In the genomic region with DNA sequence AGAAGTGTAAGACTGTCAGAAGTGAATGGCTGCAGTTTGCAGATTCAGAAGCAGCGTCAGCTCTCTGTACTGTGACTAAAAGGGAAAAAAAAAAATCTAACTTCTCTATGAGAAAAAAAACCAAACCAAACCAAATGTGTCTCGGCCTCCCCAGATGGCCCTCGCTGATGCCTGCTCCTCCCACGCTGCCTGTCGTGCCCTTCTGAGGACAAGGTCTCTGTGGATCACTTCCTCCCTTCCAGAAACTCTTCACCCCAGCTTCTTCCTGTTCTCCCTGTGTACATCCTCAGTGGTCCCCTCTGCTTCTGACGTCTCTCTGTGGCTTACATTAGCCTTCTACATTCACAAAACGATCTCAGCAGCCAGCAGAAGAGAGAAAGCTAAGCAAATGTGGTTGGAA, we compare ENCODE assay signal across 26 mouse cellular contexts. TPM values are rescaled to one million over a fixed set of nuclear protein-coding genes. Genes with fewer than 3 reads are reported as not detected.
DNase-seq lines count a peak whose midpoint lies in the region; ATAC-seq lines count a peak whose summit lies in the region.
"Had no signal": no experiment of that assay in that cellular context is flagged by ENCODE, and none has a peak within 500 bp of the region (broad histone marks: within the 10 kb centered on the region; RNA-seq: fewer than 3 reads in every experiment).

No protein-coding gene starts in this region.

- no peaks in the 10 kb centered on the region for H3K36me3 ChIP-seq in kidney, embryonic 15.5 days
- H3K36me3 ChIP-seq: forebrain, embryonic 10.5 days; heart, embryonic 15.5 days; hindbrain, embryonic 10.5 days had no signal

- H3K4me2 ChIP-seq in kidney, embryonic 15.5 days, result no peak overlapping the region
- H3K4me2 ChIP-seq: heart, embryonic 11.5 days; heart, embryonic 15.5 days; hindbrain, embryonic 13.5 days had no signal

- no peaks in the 10 kb centered on the region for H3K27me3 ChIP-seq in kidney, embryonic 15.5 days
- H3K27me3 ChIP-seq: heart, embryonic 15.5 days; hindbrain, embryonic 13.5 days had no signal

- peak; percentile 62 for ATAC-seq in frontal cortex, adult (ENCODE audit: low TSS enrichment)
- ATAC-seq in kidney, embryonic 15.5 days (replicated peaks; ENCODE audit: low FRiP score), result no peak
- ATAC-seq: activated CD4-positive, CD25-positive, alpha-beta regulatory T cell, adult 4 months; forebrain, embryonic 14.5 days; forebrain, postnatal 0 days; hindbrain, embryonic 16.5 days had no signal

- H3K9me3 ChIP-seq in kidney, embryonic 15.5 days (replicated peaks), result no peaks in the 10 kb centered on the region
- H3K9me3 ChIP-seq: heart, embryonic 15.5 days; hindbrain, embryonic 10.5 days had no signal

- WGBS in kidney, embryonic 15.5 days, result 15% methylated on average over 7 of the region's 7 CpGs

- no peak overlapping the region for H3K9ac ChIP-seq in kidney, embryonic 15.5 days
- H3K9ac ChIP-seq: forebrain, postnatal 0 days; heart, embryonic 15.5 days; hindbrain, embryonic 13.5 days had no signal

- no peak overlapping the region for H3K27ac ChIP-seq in kidney, embryonic 15.5 days
- H3K27ac ChIP-seq: forebrain, embryonic 10.5 days; heart, embryonic 15.5 days; hindbrain, embryonic 10.5 days; hindbrain, embryonic 13.5 days had no signal

- no peak for DNase-seq in frontal cortex, postnatal 25 days (ENCODE audit: low spot score in 2 of 2)
- DNase-seq in kidney, postnatal 10 days, result peak; percentile 32
- DNase-seq in layer of hippocampus, postnatal 36 days, result peak; percentile 24 to 36
- no peak for DNase-seq in layer of hippocampus, adult 8-10 months (ENCODE audit: low spot score in 2 of 2)
- DNase-seq in testis, postnatal 14 days (ENCODE audit: low spot score), result peak; percentile 42
- no peak for DNase-seq in testis, postnatal 10 days (ENCODE audit: low spot score)
- DNase-seq: adrenal gland, adult 8-10 months; adrenal gland, postnatal 25 days; cerebellum, adult 18-20 months; cerebellum, adult 9-10 months; cerebellum, postnatal 14 days; forebrain, postnatal 0 days; gastrocnemius, postnatal 10 days; gastrocnemius, postnatal 36 days; heart, postnatal 10 days; heart, postnatal 36 days had no signal

- no peak overlapping the region for H3K4me3 ChIP-seq in kidney, embryonic 15.5 days (replicated peaks)
- H3K4me3 ChIP-seq: forebrain, embryonic 10.5 days; heart, embryonic 15.5 days; hindbrain, embryonic 10.5 days; hindbrain, embryonic 13.5 days had no signal

- H3K4me1 ChIP-seq in kidney, embryonic 15.5 days, result peaks cover 22% of the 10 kb centered on the region
- H3K4me1 ChIP-seq: heart, embryonic 15.5 days had no signal

RNA-seq across cellular contexts. Expression of a gene that starts 26.8 kb away (rescaled TPM):
- polyA plus RNA-seq in kidney, embryonic 15.5 days (2015; fragmentation: Nextera tagmentation; extraction: Ambion mirVana), result 29.9 and 31.2 TPM in 2 replicates
- total RNA-seq in layer of hippocampus, postnatal 36 days (2021), result 100 to 1,000 TPM; 137 to 166 TPM
- total RNA-seq in layer of hippocampus, adult 8-10 months (2022), result 100 to 1,000 TPM; 132 to 163 (median 150) TPM
- polyA plus RNA-seq: activated CD4-positive, CD25-positive, alpha-beta regulatory T cell, adult 4 months had no signal

Comparison
In these comparisons a context has a peak if more than half of its experiments do, and no peak if none do; other contexts are left out.
1. DNase-seq: peak in kidney, postnatal 10 days (single experiment), layer of hippocampus, postnatal 36 days (2 of 2) and testis, postnatal 14 days (single experiment); none in frontal cortex, postnatal 25 days (0 of 2), layer of hippocampus, adult 8-10 months (0 of 2) and testis, postnatal 10 days (single experiment).